Mouse (Mus musculus): ENCODE results near the gene R3hdml.
A peak's percentile ranks its signal among the peaks of the same experiment; 100 is the strongest.

Gene R3hdml

GRCm38 (mm10) chr2:163538410-163538809 is 46.3 kb downstream of the R3hdml start:
- peak in 1 of 2 experiments; percentile 18 for DNase-seq (ENCODE audit: low spot score in 2 of 2)

- no peak for DNase-seq (ENCODE audit: low spot score in 2 of 2)
These were observed 47.4 kb downstream of the R3hdml start for GRCm38 (mm10) chr2:163539321-163540040.

- no peak for DNase-seq (ENCODE audit: low spot score in 2 of 2)
These were observed 48.4 kb downstream of the R3hdml start for GRCm38 (mm10) chr2:163540231-163541117.

- no peak for DNase-seq (ENCODE audit: low spot score in 2 of 2)
These were observed 49.6 kb downstream of the R3hdml start for GRCm38 (mm10) chr2:163541568-163542182.

DNA sequence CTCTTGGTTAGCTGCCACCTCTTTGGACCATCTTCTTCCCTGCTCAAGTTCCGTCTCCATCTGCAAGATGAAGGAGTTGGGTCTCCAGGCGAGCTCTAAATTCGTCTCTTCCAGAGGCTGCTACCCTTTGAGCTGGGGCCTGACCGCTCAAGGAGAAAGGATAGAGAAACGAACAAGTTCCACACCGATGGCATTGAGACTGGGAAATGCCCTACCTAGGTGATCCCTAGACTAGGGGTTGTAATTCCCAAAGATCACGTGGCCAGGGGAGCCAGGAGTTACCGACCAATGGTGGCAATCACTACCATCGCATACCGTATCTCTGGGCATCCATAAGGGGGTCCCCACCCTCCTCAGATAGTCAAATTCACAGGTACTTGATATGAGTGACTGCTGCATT is 50.6 kb downstream of the R3hdml start:
- DNase-seq (ENCODE audit: low spot score in 2 of 2) = no peak

DNA sequence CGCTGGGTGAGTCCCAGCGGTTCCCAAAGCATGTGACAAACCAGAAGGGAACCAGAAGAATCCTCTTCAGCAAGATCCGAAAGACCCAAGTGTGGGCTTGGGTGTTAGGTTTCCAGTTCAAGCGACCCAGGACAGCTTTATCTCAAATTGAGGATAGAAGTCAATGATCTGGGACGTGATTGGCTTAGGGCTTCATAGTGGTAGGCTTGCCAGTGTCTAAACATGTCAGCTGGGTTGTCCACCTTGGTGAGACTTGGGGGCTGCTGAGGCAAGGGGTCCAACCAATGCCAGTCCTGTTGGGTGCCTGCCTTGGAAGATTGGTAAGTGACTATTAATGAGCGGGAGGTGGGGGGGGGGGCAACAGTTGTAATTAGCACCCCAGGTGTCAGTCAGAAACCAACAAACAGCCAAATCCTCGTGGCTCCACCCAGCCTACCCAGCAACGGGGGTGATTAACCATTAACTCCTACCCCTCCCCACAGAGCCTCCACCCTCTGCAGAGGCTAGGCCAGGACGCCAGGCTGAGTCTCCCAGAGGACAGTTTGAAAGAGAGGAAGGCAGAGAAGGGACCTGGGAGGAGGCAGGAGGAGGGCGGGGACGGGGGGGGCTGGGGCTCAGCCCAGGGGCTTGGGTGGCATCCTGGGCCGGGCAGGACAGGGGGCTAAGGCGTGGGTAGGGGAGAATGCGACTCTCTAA is 54.7 kb downstream of the R3hdml start:
- no peak for DNase-seq (ENCODE audit: low spot score in 2 of 2)

- no peak for DNase-seq (ENCODE audit: low spot score in 2 of 2)
These were observed 56.7 kb downstream of the R3hdml start for GRCm38 (mm10) chr2:163548822-163549221.

DNA sequence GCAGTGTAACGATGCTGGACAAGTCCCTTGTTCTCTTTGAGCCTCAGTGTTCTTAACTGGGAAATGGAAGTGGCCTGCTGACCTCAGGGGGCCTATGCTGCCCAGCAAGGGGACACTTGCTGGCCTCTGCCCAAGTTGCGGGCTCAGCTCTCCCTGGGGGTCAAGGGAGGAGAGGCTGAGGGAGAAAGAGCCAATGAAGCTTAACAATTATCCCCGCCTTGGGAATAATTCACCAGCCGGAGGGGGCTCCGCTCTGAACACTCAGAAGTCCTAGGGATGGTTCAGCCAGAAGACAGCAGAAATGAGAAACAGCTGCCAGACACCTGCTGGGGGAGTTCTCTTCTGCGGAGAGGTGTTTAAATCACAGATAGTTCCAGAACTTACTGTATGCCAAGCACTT is 57.7 kb downstream of the R3hdml start:
- DNase-seq (ENCODE audit: low spot score in 2 of 2) = no peak

Measured in left cerebral cortex, adult 9 months (tissue).